Mouse (Mus musculus): ENCODE results near the gene Slc11a1. TPM values are rescaled to one million over a fixed set of nuclear protein-coding genes. Genes with fewer than 3 reads are reported as not detected.
"Not testable (repeated sequence)": the region's sequence is repeated elsewhere in the genome, so short reads cannot be mapped to it uniquely, and the experiment has no call there.

Gene Slc11a1
- polyA plus RNA-seq, 1 experiment from 2014 or later: 2.4 TPM

DNA sequence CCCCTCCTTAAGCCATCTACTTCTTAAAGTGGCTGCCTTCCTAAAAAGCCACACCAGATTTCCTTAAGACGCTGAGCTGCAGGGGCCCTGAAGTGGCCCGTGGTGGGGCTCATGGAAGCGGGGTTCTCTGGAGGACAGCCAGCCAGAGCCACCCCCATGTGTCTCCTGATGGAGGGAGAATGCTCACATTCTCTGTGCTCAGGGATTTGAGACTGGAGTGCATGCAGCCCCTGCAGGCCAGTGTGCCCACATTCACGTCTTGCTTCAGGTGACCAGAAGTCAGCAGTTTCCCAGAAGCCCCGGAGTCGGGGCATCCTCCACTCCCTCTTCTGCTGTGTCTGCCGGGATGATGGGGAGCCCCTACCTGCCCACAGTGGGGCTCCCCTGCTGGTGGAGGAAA is 18.0 kb downstream of the Slc11a1 start:
- peaks cover 15% of the 10 kb centered on the region for H3K36me3 ChIP-seq (ENCODE audit: control insufficient read depth, insufficient read depth, low read length)
- peak overlapping the region; percentile 92 for H3K4me3 ChIP-seq (ENCODE audit: low read depth, low read length)
- DNase-seq (ENCODE audit: low spot score) (no peak), ATAC-seq (no peak)
- no peak overlapping the region for H3K27ac ChIP-seq (ENCODE audit: low read depth, low read length)
- H3K4me1 ChIP-seq (ENCODE audit: control insufficient read depth, insufficient read depth, low read length): peaks cover 4% of the 10 kb centered on the region; the same call in 1 of the 2 replicates
- WGBS: 27% methylated on average over 7 of the region's 7 CpGs
- 0 out of 2 replicates have a peak, but pooled peaks cover 6% of the 10 kb centered on the region for H3K27me3 ChIP-seq (replicated peaks; ENCODE audit: control insufficient read depth, insufficient read depth, low read length)
- no peaks in the 10 kb centered on the region for H3K9me3 ChIP-seq (replicated peaks; ENCODE audit: control insufficient read depth, low read length)
- H3K9ac ChIP-seq (ENCODE audit: low read length): peak overlapping the region; percentile 87; the same call in 1 of the 2 replicates
- peak overlapping the region; percentile 93 for H3K4me2 ChIP-seq (ENCODE audit: low read length)

DNA sequence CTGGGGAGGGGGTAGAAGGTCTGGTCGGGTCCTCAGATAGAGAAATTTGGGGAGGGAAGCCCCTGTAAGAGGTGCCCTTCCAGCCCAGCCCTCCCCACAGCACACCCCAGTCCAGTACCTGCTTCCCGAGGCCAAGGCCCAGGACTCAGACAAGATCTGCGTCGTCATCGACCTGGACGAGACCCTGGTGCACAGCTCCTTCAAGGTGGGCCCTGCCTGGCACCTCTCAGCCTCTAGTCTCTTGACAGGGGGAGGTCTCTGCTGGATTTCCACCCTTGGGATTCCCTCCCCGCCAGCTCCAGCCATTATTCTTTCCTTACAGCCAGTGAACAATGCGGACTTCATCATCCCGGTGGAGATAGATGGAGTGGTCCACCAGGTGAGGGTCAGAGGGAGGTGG is 18.7 kb downstream of the Slc11a1 start:
- Histone ChIP-seq H3K9me3 (replicated peaks; ENCODE audit: control insufficient read depth, low read length) (no peaks in the 10 kb centered on the region), H3K4me3 (ENCODE audit: low read depth, low read length) (no peak overlapping the region), H3K36me3 (ENCODE audit: control insufficient read depth, insufficient read depth, low read length) (peaks cover 15% of the 10 kb centered on the region), H3K9ac (ENCODE audit: low read length) (no peak overlapping the region), H3K27me3 (replicated peaks; ENCODE audit: control insufficient read depth, insufficient read depth, low read length) (0 out of 2 replicates have a peak, but pooled peaks cover 6% of the 10 kb centered on the region), H3K4me1 (ENCODE audit: control insufficient read depth, insufficient read depth, low read length) (peaks cover 4% of the 10 kb centered on the region; the same call in 1 of the 2 replicates), H3K4me2 (ENCODE audit: low read length) (no peak overlapping the region), H3K27ac (ENCODE audit: low read depth, low read length) (no peak overlapping the region)
- DNase-seq (ENCODE audit: low spot score) (no peak), ATAC-seq (no peak)
- WGBS: 86% methylated on average over 9 of the region's 9 CpGs

DNA sequence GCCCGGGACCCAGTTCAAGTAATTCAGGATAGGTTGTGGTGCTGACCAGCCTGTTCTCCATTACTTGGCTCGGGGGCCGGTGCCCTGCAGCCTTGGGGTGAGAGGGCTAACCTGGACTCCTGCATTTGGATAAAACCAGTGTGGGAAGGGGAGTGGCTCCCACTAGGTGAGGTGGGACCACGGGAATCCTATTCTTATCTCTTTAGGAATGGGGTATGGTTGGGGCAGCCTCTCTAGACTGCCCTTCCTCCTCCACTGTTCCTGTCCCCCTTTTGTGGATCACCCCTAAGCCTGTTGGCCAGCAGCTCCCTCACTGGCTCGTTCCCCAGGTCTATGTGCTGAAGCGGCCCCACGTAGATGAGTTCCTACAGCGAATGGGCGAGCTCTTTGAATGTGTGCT is 19.3 kb downstream of the Slc11a1 start:
- DNase-seq (ENCODE audit: low spot score) (no peak), ATAC-seq (no peak)
- Histone ChIP-seq H3K27me3 (replicated peaks; ENCODE audit: control insufficient read depth, insufficient read depth, low read length) (0 out of 2 replicates have a peak, but pooled peaks cover 6% of the 10 kb centered on the region), H3K9ac (ENCODE audit: low read length) (no peak overlapping the region), H3K9me3 (replicated peaks; ENCODE audit: control insufficient read depth, low read length) (no peaks in the 10 kb centered on the region), H3K36me3 (ENCODE audit: control insufficient read depth, insufficient read depth, low read length) (peaks cover 15% of the 10 kb centered on the region), H3K4me1 (ENCODE audit: control insufficient read depth, insufficient read depth, low read length) (peaks cover 4% of the 10 kb centered on the region; the same call in 1 of the 2 replicates), H3K27ac (ENCODE audit: low read depth, low read length) (no peak overlapping the region), H3K4me3 (ENCODE audit: low read depth, low read length) (no peak overlapping the region), H3K4me2 (ENCODE audit: low read length) (no peak overlapping the region)
- 93% methylated on average over 9 of the region's 9 CpGs for WGBS

DNA sequence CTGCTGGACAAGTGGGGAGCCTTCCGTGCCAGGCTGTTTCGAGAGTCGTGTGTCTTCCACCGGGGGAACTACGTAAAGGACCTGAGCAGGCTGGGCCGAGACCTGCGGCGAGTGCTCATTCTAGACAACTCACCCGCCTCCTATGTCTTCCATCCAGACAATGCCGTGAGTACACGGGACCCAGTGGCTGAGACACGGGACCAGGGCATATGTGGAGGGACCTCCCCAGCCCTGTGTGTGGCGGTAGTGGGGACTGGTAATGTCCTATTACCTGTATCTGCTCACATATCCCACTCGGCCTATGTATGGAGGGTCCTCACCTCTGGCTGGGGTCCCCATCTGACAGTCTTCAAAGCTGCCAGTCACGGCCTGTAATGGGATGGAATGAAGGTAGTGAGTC is 19.9 kb downstream of the Slc11a1 start:
- H3K4me2 ChIP-seq (ENCODE audit: low read length): no peak overlapping the region
- H3K27ac ChIP-seq (ENCODE audit: low read depth, low read length): no peak overlapping the region
- H3K36me3 ChIP-seq (ENCODE audit: control insufficient read depth, insufficient read depth, low read length): peaks cover 15% of the 10 kb centered on the region
- H3K27me3 ChIP-seq (replicated peaks; ENCODE audit: control insufficient read depth, insufficient read depth, low read length): 0 out of 2 replicates have a peak, but pooled peaks cover 6% of the 10 kb centered on the region
- H3K9ac ChIP-seq (ENCODE audit: low read length): no peak overlapping the region
- DNase-seq (ENCODE audit: low spot score): no peak
- H3K4me1 ChIP-seq (ENCODE audit: control insufficient read depth, insufficient read depth, low read length): peaks cover 4% of the 10 kb centered on the region; the same call in 1 of the 2 replicates
- H3K9me3 ChIP-seq (replicated peaks; ENCODE audit: control insufficient read depth, low read length): no peaks in the 10 kb centered on the region
- WGBS: 90% methylated on average over 15 of the region's 15 CpGs
- ATAC-seq: no peak
- no peak overlapping the region for H3K4me3 ChIP-seq (ENCODE audit: low read depth, low read length)

DNA sequence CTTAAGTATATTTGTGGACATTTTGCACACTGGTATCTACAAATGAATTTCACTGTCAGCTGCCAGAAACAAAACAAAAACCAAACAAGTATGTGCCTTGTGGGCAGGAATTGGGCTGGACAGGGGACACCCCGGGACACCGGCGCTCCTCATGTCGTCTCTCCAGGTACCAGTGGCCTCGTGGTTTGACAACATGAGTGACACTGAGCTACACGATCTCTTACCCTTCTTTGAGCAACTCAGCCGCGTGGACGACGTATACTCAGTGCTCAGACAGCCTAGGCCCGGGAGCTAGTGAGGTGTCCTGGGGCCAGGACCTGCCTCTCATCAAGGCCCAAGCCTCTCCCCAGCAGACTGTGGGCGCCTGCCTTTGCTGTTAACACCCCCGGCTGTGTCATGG is 20.3 kb downstream of the Slc11a1 start:
- DNase-seq (ENCODE audit: low spot score) (no peak), ATAC-seq (no peak)
- H3K27ac ChIP-seq (ENCODE audit: low read depth, low read length): no peak overlapping the region
- no peaks in the 10 kb centered on the region for H3K9me3 ChIP-seq (replicated peaks; ENCODE audit: control insufficient read depth, low read length)
- H3K27me3 ChIP-seq (replicated peaks; ENCODE audit: control insufficient read depth, insufficient read depth, low read length): 0 out of 2 replicates have a peak, but pooled peaks cover 6% of the 10 kb centered on the region
- peaks cover 15% of the 10 kb centered on the region for H3K36me3 ChIP-seq (ENCODE audit: control insufficient read depth, insufficient read depth, low read length)
- H3K4me2 ChIP-seq (ENCODE audit: low read length): no peak overlapping the region
- H3K9ac ChIP-seq (ENCODE audit: low read length): no peak overlapping the region
- no peak overlapping the region for H3K4me3 ChIP-seq (ENCODE audit: low read depth, low read length)
- 89% methylated on average over 12 of the region's 13 CpGs for WGBS
- H3K4me1 ChIP-seq (ENCODE audit: control insufficient read depth, insufficient read depth, low read length): peaks cover 2% of the 10 kb centered on the region; the same call in 1 of the 2 replicates

DNA sequence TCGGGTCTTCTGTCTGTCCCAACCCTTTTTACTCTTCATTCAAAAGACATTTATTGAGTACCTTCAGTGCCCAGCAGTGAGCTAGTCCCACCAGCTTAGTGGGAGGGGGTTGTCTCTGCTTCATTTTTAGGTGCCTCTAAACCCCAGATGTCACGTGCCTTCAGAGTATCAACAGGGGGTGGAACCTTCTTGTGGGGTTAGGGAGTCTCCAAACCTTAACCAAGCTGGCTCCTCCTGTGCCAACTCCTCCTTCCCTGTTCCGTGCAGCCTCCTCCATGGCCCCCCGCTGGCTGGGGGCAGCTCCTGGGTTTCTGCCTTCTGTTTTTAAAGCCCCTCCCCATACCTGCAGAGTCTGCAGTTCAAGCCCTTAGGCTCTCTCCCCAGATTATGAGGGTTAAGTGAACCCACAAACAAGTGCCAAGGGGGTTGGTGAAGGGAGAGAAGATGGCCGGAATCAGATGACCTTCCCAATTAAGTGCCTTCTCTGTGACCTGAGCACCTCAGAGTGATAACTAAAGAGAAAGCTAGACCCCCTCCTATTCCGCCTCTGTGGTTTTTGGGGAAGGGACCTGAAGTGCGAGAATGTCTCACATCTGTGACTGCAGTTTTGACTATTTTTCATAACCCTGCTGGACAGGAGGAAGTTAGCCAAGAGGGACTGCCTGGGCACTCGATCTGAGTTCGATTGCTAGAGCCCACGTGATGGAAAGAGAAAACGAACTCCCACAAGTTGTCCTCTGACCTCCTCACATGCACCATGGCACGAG is 21.6 kb downstream of the Slc11a1 start:
- not testable (repeated sequence) for ATAC-seq

DNA sequence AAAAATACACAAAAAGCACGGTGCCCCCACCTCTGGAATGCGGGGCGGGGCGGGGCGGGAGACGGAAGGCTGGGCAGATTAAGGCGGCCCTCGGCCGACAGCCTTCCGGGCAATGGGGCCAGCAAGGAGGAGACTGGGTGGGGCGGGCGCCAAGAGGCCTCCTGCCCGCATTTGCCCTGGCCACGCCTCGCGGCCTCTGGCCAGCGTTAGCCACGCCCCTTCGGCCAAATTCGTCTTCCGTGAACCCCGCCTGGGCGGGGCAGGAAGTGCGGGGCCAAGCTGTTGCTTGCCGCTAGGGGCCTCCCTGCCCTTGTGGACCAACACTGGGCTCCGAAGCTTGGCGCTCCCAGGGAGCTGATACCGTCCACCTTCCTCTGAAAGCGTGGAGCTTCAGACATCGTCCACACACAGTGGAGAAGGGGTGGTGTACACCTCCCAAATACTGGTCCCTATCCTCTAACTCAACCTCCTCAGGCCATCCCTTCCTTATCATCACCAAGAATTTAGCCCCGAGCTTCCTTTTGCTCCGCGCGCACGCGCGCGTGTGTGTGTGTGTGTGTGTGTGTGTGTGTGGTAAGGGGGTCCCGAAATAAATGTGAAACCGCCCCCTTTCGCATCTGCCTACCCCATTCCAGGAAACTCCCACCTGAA is 22.4 kb downstream of the Slc11a1 start:
- H3K4me2 ChIP-seq (ENCODE audit: low read length): peak overlapping the region; percentile 71
- H3K27ac ChIP-seq (ENCODE audit: low read depth, low read length): no peak overlapping the region; the same call in 1 of the 2 replicates
- WGBS: under 1% methylated on average over 41 of the region's 41 CpGs
- no peaks in the 10 kb centered on the region; the same call in 1 of the 2 replicates for H3K4me1 ChIP-seq (ENCODE audit: control insufficient read depth, insufficient read depth, low read length)
- H3K27me3 ChIP-seq (replicated peaks; ENCODE audit: control insufficient read depth, insufficient read depth, low read length): no peaks in the 10 kb centered on the region
- peak; percentile 92 for DNase-seq (ENCODE audit: low spot score)
- peak; percentile 91 for ATAC-seq
- H3K9ac ChIP-seq (ENCODE audit: low read length): peak overlapping the region; percentile 63
- H3K9me3 ChIP-seq (replicated peaks; ENCODE audit: control insufficient read depth, low read length): no peaks in the 10 kb centered on the region
- peaks cover 15% of the 10 kb centered on the region for H3K36me3 ChIP-seq (ENCODE audit: control insufficient read depth, insufficient read depth, low read length)
- peak overlapping the region; percentile 40 for H3K4me3 ChIP-seq (ENCODE audit: low read depth, low read length)

More for the DNA sequence above, 21.6 kb downstream of the Slc11a1 start:
- H3K4me3 ChIP-seq (ENCODE audit: low read depth, low read length): peak overlapping the region; percentile 40
- H3K4me2 ChIP-seq (ENCODE audit: low read length): peak overlapping the region; percentile 71
- H3K27ac ChIP-seq (ENCODE audit: low read depth, low read length); DNase-seq (ENCODE audit: low spot score); H3K4me1 ChIP-seq (ENCODE audit: control insufficient read depth, insufficient read depth, low read length); H3K27me3 ChIP-seq (replicated peaks; ENCODE audit: control insufficient read depth, insufficient read depth, low read length); H3K9me3 ChIP-seq (replicated peaks; ENCODE audit: control insufficient read depth, low read length): not testable (repeated sequence)
- H3K9ac ChIP-seq (ENCODE audit: low read length): peak overlapping the region; percentile 63; the same call in 1 of the 2 replicates
- 10% methylated on average over 11 of the region's 12 CpGs for WGBS
- H3K36me3 ChIP-seq (ENCODE audit: control insufficient read depth, insufficient read depth, low read length): peaks cover 15% of the 10 kb centered on the region

DNA sequence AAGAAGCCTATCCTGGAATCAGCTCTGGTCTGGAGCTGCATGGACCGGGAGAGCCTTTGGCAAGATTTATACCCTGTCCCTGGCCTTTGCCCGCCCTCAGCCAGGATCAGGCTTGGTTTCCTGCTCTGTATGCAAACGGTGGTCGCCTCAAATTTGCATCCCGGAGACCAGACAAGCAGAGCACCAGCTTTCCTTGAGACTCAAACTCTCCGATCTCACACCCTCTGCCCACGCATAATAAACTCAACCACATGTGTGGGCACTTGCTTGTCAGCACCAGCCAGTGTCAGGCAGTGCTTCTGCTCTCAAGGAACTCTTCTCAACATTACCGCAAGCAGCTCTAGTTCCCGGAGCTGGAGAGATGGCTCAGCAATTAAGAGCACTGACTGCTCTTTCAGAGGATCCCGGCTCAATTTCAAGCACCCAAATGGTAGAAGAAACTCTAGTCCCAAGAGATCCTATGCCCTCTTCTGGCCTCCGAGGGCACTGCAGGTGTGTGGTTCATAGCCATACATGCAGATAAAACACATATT is 23.0 kb downstream of the Slc11a1 start:
- Histone ChIP-seq H3K36me3 (ENCODE audit: control insufficient read depth, insufficient read depth, low read length) (peaks cover 15% of the 10 kb centered on the region), H3K9me3 (replicated peaks; ENCODE audit: control insufficient read depth, low read length) (no peaks in the 10 kb centered on the region), H3K27me3 (replicated peaks; ENCODE audit: control insufficient read depth, insufficient read depth, low read length) (no peaks in the 10 kb centered on the region), H3K27ac (ENCODE audit: low read depth, low read length) (no peak overlapping the region; the same call in 1 of the 2 replicates), H3K4me3 (ENCODE audit: low read depth, low read length) (peak overlapping the region; percentile 40), H3K9ac (ENCODE audit: low read length) (peak overlapping the region; percentile 63), H3K4me1 (ENCODE audit: control insufficient read depth, insufficient read depth, low read length) (no peaks in the 10 kb centered on the region; the same call in 1 of the 2 replicates), H3K4me2 (ENCODE audit: low read length) (peak overlapping the region; percentile 71)
- peak; percentile 36; the same call in 1 of the 2 replicates for ATAC-seq
- DNase-seq (ENCODE audit: low spot score): peak; percentile 73
- WGBS: 2% methylated on average over 11 of the region's 11 CpGs
